Mouse (Mus musculus): ENCODE results near the gene 1500015O10Rik. TPM values are rescaled to one million over a fixed set of nuclear protein-coding genes. Genes with fewer than 3 reads are reported as not detected.

1500015O10Rik gene
- total RNA-seq (2014; rRNA removed) = 7.7 and 21.9 TPM in 2 replicates
- polyA plus RNA-seq (2015; fragmentation: Nextera tagmentation; extraction: Ambion mirVana) = 12.8 and 14.6 TPM in 2 replicates

DNA sequence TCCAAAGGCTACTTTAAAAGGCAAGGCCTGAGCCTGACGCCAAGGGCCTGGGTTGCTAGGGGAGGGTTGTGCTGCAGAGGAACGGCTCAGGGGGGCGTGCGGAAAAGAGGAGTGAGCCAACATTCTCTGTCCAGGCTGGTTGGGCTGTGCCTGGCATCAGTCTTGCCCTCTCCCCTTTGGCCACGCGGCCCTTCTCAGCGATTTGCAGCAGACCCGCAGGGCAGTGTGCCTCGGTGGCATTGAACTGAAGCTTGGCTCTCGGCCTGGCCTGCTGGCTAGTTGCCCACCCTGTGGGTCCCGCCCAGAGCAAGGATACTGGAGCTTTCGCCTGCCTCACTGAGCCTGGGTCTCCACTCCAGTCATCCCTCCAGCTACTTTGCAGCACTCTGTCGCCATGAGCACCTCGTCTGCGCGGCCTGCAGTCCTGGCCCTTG, at the start of gene 1500015O10Rik:
TSS of gene 1500015O10Rik (plus strand) at position 112 of the 434 bp plus-strand sequence.
- peak; percentile 11; the same call in 1 of the 2 replicates for TF ChIP-seq CTCF (IDR thresholded peaks at IDR 0.05)
- Histone ChIP-seq H3K4me3 (ENCODE audit: low read depth, low read length) (no peak within 1 kb of the TSS), H3K9me3 (ENCODE audit: low read length) (no peaks in the 10 kb centered on the region), H3K9ac (replicated peaks; ENCODE audit: low read length, poor library complexity, severe bottlenecking) (no peak within 1 kb of the TSS), H3K4me2 (ENCODE audit: low read depth, low read length, poor library complexity, severe bottlenecking) (no peak within 1 kb of the TSS), H3K36me3 (ENCODE audit: insufficient read depth, low read length) (no peaks in the 10 kb centered on the region), H3K4me1 (ENCODE audit: insufficient read depth, low read length) (peaks cover 2% of the 10 kb centered on the region; the same call in 1 of the 2 replicates), H3K27ac (ENCODE audit: low read depth, low read length) (no peak within 1 kb of the TSS), H3K27me3 (ENCODE audit: insufficient read depth, low read length) (no peaks in the 10 kb centered on the region)
- ATAC-seq (ENCODE audit: low FRiP score) (peak; percentile 84), DNase-seq (ENCODE audit: low spot score) (peak; percentile 91)
- 47% methylated on average over 16 of the region's 16 CpGs for WGBS

- Histone ChIP-seq H3K27me3 (ENCODE audit: insufficient read depth, low read length) (no peaks in the 10 kb centered on the region), H3K9me3 (ENCODE audit: low read length) (peaks cover 12% of the 10 kb centered on the region; the same call in 1 of the 2 replicates), H3K9ac (replicated peaks; ENCODE audit: low read length, poor library complexity, severe bottlenecking) (no peak overlapping the region), H3K4me2 (ENCODE audit: low read depth, low read length, poor library complexity, severe bottlenecking) (no peak overlapping the region), H3K4me1 (ENCODE audit: insufficient read depth, low read length) (no peaks in the 10 kb centered on the region), H3K36me3 (ENCODE audit: insufficient read depth, low read length) (no peaks in the 10 kb centered on the region), H3K27ac (ENCODE audit: low read depth, low read length) (no peak overlapping the region), H3K4me3 (ENCODE audit: low read depth, low read length) (no peak overlapping the region)
- TF ChIP-seq CTCF (IDR thresholded peaks at IDR 0.05) = no peak
- DNase-seq (ENCODE audit: low spot score) (no peak), ATAC-seq (ENCODE audit: low FRiP score) (no peak)
- 92% methylated on average over 13 of the region's 13 CpGs for WGBS
Observed at GRCm38 (mm10) chr1:43689983-43690382, 40.4 kb upstream of the 1500015O10Rik start.

DNA sequence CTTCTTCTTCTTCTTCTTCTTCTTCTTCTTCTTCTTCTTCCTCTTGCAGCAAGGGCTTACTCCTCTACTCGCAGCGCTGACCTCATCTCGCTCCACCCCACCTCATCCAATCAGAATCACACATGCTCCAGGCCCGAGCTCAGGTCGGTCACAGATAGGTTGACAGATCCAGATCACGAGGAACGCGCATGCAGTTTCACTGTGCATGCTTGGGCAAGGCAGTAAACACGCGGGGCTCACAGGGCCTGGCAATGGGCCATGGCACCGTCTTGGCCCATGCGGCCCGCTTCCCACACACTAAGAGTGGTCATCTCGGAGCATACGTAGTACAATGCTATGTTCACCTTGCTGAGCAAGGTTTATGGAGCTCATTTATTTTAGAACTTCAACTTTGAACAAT, 39.9 kb upstream of the 1500015O10Rik start:
- WGBS = 92% methylated on average over 15 of the region's 15 CpGs
- Histone ChIP-seq H3K27ac (ENCODE audit: low read depth, low read length) (no peak overlapping the region), H3K9me3 (ENCODE audit: low read length) (peaks cover 12% of the 10 kb centered on the region; the same call in 1 of the 2 replicates), H3K4me1 (ENCODE audit: insufficient read depth, low read length) (no peaks in the 10 kb centered on the region), H3K4me2 (ENCODE audit: low read depth, low read length, poor library complexity, severe bottlenecking) (no peak overlapping the region), H3K36me3 (ENCODE audit: insufficient read depth, low read length) (no peaks in the 10 kb centered on the region), H3K4me3 (ENCODE audit: low read depth, low read length) (no peak overlapping the region), H3K9ac (replicated peaks; ENCODE audit: low read length, poor library complexity, severe bottlenecking) (no peak overlapping the region), H3K27me3 (ENCODE audit: insufficient read depth, low read length) (no peaks in the 10 kb centered on the region)
- TF ChIP-seq CTCF (IDR thresholded peaks at IDR 0.05) = no peak
- DNase-seq (ENCODE audit: low spot score) = no peak
- no peak for ATAC-seq (ENCODE audit: low FRiP score)

- ATAC-seq (ENCODE audit: low FRiP score) = no peak
Observed at GRCm38 (mm10) chr1:43694076-43694475, 36.3 kb upstream of the 1500015O10Rik start.

GRCm38 (mm10) chr1:43694851-43695545, 35.4 kb upstream of the 1500015O10Rik start:
- Histone ChIP-seq H3K9ac (replicated peaks; ENCODE audit: low read length, poor library complexity, severe bottlenecking) (no peak overlapping the region), H3K4me2 (ENCODE audit: low read depth, low read length, poor library complexity, severe bottlenecking) (no peak overlapping the region), H3K4me3 (ENCODE audit: low read depth, low read length) (no peak overlapping the region), H3K4me1 (ENCODE audit: insufficient read depth, low read length) (peaks cover 3% of the 10 kb centered on the region; the same call in 1 of the 2 replicates), H3K9me3 (ENCODE audit: low read length) (no peaks in the 10 kb centered on the region), H3K36me3 (ENCODE audit: insufficient read depth, low read length) (no peaks in the 10 kb centered on the region), H3K27me3 (ENCODE audit: insufficient read depth, low read length) (no peaks in the 10 kb centered on the region), H3K27ac (ENCODE audit: low read depth, low read length) (no peak overlapping the region)
- peak; percentile 90 for ATAC-seq (ENCODE audit: low FRiP score)
- WGBS = 41% methylated on average over 6 of the region's 6 CpGs
- DNase-seq (ENCODE audit: low spot score) = peak; percentile 96
- no peak for TF ChIP-seq CTCF (IDR thresholded peaks at IDR 0.05)

More at GRCm38 (mm10) chr1:43694076-43694475, 36.3 kb upstream of the 1500015O10Rik start:
- Histone ChIP-seq H3K36me3 (ENCODE audit: insufficient read depth, low read length) (no peaks in the 10 kb centered on the region), H3K9ac (replicated peaks; ENCODE audit: low read length, poor library complexity, severe bottlenecking) (no peak overlapping the region), H3K27ac (ENCODE audit: low read depth, low read length) (no peak overlapping the region), H3K4me3 (ENCODE audit: low read depth, low read length) (no peak overlapping the region), H3K4me1 (ENCODE audit: insufficient read depth, low read length) (peaks cover 3% of the 10 kb centered on the region; the same call in 1 of the 2 replicates), H3K9me3 (ENCODE audit: low read length) (no peaks in the 10 kb centered on the region; the same call in 1 of the 2 replicates), H3K4me2 (ENCODE audit: low read depth, low read length, poor library complexity, severe bottlenecking) (no peak overlapping the region), H3K27me3 (ENCODE audit: insufficient read depth, low read length) (no peaks in the 10 kb centered on the region)
- DNase-seq (ENCODE audit: low spot score) = no peak
- WGBS = 81% methylated on average over 3 of the region's 3 CpGs
- no peak for TF ChIP-seq CTCF (IDR thresholded peaks at IDR 0.05)

DNA sequence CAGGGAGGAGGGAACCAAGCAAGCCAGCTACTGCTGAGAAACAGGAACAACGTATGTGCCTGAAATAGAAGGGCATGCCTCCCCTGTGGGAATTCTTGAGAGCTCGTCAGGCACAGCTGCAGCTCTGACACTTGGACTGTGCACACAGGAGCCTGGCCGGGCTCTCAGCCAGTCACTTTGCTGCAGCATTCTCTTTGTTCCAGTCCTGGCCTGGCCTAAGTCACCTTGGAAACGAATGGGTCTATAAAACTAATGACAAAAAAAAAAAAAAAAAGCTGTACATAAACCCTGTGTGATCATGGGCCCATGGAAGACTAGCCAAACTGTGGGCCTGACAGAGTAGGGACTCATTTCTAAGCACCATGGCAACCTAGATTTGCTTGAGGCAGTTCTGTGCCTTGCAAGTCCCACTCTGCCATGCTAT, 31.8 kb upstream of the 1500015O10Rik start:
- ATAC-seq (ENCODE audit: low FRiP score) (peak; percentile 81), DNase-seq (ENCODE audit: low spot score) (peak; percentile 89)

More for the DNA sequence above, 31.8 kb upstream of the 1500015O10Rik start:
- H3K4me1 ChIP-seq (ENCODE audit: insufficient read depth, low read length) = peaks cover 3% of the 10 kb centered on the region; the same call in 1 of the 2 replicates
- TF ChIP-seq CTCF (IDR thresholded peaks at IDR 0.05) = no peak
- no peaks in the 10 kb centered on the region for H3K9me3 ChIP-seq (ENCODE audit: low read length)
- H3K27ac ChIP-seq (ENCODE audit: low read depth, low read length) = no peak overlapping the region
- no peak overlapping the region for H3K4me3 ChIP-seq (ENCODE audit: low read depth, low read length)
- H3K4me2 ChIP-seq (ENCODE audit: low read depth, low read length, poor library complexity, severe bottlenecking) = no peak overlapping the region
- H3K36me3 ChIP-seq (ENCODE audit: insufficient read depth, low read length) = no peaks in the 10 kb centered on the region
- H3K27me3 ChIP-seq (ENCODE audit: insufficient read depth, low read length) = no peaks in the 10 kb centered on the region
- 10% methylated on average over 4 of the region's 4 CpGs for WGBS
- no peak overlapping the region for H3K9ac ChIP-seq (replicated peaks; ENCODE audit: low read length, poor library complexity, severe bottlenecking)
